Mouse (Mus musculus) layer of hippocampus, adult 2 months (tissue): ENCODE data around the gene Supt5. TPM values are rescaled to one million over a fixed set of nuclear protein-coding genes. Genes with fewer than 3 reads are reported as not detected.

ENCODE experiments used
- DNase-seq, 2 experiments: peaks; one replicate each; pipeline ENCODE4 v3.0.0; 2022; ENCODE audit warnings: low spot score in 2 of 2
- H3K27ac ChIP-seq: fragments of 200-600 bp; 2 replicates; pipeline ENCODE4 v1.8.1; 2022
- H3K4me3 ChIP-seq: fragments of 200-600 bp; 2 replicates; pipeline ENCODE4 v1.8.1; 2022; ENCODE audit warnings: mild to moderate bottlenecking
- CTCF ChIP-seq: fragments of 200-600 bp; conservative IDR thresholded peaks from 2 replicates; pipeline ENCODE4 v1.8.1; 2022; ENCODE audit warnings: antibody characterized with exemption, mild to moderate bottlenecking, moderate library complexity
- total RNA-seq, 2 experiments: library from RNA; stranded (reverse); gene quantifications; 2 replicates each; pipeline ENCODE4 v1.2.3; 2021

Supt5 gene
- total RNA-seq, 2 experiments from 2014 or later, result 117 to 123 TPM

DNA sequence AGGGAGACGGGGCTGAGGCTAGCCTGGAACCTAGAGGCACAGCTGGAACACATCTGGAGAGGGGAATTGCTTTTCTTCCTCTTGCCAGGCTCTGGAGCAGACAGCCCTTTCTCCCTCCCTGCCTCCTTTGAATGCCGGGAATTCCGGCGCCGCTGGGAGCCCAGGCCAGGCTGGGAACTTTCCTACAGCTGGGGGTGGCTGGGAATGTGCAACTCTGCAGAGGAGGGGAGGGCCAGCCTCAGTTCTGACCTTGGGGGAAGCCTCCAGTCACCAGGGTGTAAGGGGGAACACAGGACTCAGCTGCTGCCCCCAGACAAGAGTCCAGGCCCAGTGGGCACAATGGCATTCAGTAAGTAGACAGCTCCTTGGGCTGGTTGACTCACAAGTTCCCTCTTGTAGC is 18.4 kb upstream of the Supt5 start:
- DNase-seq, result no peak
- no peak for TF ChIP-seq CTCF
- H3K27ac ChIP-seq, result 0 out of 2 replicates have a peak overlapping the region, but pooled peaks have one; percentile 25
- H3K4me3 ChIP-seq, result no peak overlapping the region

DNA sequence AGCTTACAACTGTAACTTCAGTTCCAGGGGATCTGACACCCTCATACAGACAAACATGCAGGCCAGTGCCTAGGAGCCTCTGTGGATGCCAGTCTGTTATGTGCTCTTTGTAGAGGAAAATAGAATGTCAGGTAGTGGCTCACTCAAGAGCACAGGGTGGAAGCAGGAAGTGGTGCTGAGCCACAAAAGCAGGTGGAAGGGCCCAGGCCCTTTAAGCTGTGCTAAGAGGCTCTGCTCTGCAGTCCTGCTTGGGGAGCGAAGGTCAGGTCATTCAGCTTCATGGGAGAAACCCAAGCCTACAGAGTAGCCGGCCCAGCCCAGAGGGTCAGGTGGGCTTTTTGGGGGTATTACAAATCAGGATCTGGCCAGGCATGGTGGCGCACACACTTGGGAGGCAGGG is 16.7 kb upstream of the Supt5 start:
- no peak for DNase-seq
- TF ChIP-seq CTCF, result no peak
- Histone ChIP-seq H3K4me3 (no peak overlapping the region), H3K27ac (no peak overlapping the region)

DNA sequence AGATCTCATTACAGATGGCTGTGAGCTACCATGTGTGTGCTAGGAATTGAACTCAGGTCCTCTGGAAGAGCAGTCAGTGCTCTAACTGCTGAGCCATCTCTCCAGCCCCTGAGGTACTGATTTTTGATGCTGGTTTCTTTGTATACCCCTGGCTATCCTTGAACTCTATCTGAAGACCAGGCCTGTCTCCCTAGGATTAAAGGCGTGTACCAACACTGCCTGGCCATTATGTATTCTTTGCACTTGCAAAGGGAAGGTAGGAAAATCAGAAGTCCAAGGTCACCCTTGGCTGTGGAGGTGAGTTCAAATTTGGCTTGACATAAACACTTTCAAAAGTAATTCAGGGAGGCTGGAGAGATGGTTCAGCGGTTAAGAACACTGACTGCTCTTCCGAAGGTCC is 16.1 kb upstream of the Supt5 start:
- no peak for TF ChIP-seq CTCF
- no peak overlapping the region for H3K27ac ChIP-seq
- no peak overlapping the region for H3K4me3 ChIP-seq
- no peak for DNase-seq

DNA sequence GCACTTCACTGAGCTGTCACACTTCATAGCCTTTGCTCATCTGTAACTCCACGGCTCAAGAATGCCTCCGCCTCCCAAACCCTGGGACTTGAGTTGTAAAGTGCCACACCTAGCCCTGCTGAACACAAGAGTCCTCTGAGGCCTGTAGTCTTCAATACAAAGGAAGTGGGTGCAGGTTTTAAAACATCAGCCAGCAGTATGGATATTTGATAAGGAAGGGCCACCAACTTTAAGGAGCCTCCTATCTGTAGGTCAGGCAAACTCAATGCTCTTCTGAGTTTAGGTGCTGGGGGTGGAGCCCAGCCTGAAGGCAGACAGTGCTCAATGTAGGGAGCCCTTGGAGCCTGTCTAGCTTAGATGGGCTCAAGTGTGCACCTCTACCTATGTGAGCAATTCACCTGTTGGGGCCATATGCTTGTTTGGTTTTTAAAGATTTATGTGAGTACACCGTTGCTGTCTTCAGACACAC is 15.6 kb upstream of the Supt5 start:
- no peak for DNase-seq
- Histone ChIP-seq H3K27ac (no peak overlapping the region), H3K4me3 (no peak overlapping the region)
- TF ChIP-seq CTCF, result no peak

DNA sequence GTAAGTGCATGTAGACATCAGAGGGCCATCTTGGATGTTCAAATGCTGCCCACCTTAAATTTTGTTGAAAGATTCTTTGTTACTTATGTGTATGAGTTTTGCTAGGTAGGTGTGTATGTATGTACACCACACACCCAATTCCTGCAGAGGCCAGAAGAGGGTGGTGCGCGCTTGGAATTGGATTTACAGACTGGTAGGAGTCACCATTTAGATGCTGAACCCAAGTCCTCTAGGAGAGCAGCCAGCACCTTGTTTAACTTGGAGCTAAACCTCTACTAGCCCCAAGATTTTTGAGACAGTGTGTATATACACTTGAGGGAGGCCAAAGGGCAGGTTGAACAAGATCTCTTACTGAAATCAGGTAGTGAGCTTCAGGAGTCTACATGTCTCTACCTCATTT is 14.7 kb upstream of the Supt5 start:
- no peak for DNase-seq
- H3K4me3 ChIP-seq, result no peak overlapping the region
- peak; percentile 22; the same call in 1 of the 2 replicates for TF ChIP-seq CTCF
- no peak overlapping the region for H3K27ac ChIP-seq

DNA sequence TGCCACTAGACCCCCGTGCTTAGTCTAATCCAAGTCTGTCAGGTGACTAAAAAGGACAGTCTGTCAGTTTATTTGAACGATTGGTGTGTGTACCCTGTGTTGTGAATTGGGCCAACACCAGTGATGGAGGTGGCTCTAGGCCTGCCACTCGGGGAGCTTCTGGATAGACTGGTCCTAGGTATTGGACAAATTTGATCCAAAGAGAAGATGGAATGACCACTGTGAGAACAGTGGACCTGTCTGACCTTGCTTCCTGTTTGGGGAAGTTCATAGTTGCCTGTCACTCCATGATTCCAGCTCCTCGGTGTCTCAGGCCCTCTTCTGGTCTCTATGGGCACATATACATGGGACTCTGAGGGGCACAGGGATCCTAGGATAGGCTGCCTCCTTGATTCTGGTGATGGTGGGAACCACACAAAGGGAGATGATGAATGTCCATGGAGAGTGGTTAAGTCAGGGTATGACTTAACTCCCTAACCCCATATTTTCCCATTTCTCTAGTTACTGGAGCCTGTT is 13.2 kb upstream of the Supt5 start:
- DNase-seq, result no peak
- TF ChIP-seq CTCF, result no peak
- H3K27ac ChIP-seq, result peak overlapping the region; percentile 90; the same call in 1 of the 2 replicates
- H3K4me3 ChIP-seq, result peak overlapping the region; percentile 83

DNA sequence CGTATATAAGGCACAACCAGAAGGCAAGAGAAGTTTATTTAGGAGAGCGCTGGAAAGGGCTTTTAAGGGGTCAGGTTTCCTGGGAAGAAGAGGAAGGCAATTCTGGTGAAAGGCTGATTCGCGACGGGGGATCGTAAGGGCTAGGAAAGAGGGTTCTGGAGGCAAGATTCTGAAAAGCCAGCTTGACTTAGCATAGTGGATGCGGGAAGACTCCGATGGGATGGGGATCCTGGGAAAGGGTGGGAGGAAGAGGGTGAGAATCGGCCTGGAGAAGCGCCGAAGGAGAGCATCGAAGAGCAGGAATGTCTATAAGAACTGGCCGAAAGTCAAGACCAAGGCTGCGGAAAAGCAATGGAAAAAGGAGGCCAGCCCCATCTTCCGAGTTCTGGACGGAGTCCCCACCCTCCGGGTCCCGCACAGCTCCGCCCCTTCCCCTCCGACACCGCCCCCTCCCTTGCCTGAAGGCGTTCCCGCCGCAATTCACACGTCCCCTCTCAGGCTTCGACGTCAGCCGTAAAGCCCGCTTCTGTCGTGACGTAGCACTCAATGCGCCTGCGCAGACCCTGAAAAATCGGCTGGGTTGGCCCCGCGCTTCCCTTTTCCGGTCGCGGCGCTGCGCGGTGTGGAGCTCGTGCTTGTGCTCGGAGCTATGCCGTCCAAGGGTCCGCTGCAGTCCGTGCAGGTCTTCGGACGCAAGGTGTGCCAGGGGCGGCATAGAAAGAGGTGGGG is 11.8 kb upstream of the Supt5 start, which contains the start of gene Rps16:
Rps16 (plus strand) TSS at position 498 of the 729 bp plus-strand sequence.
- no peak for TF ChIP-seq CTCF
- Histone ChIP-seq H3K27ac (peak within 1 kb of the TSS; percentile 90), H3K4me3 (peak within 1 kb of the TSS; percentile 83)

DNA sequence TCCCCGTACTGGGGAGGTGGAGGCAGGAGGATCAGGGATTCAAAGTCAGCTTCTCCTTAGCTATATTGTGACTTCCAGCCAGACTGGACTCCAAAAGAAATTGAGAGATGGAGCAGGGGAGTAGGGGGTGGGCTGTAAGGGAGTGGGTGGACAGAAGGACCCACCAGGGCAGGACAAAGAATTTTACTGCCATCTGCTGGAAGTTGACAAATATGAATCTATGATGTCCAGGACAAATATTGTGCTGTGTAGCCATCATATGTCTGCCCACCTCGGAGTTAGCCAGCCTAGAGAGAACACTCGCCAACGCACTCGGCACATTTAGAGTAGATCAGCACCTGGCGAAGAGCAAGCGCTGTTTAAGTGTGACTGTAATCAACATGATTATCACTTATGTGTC is 10.1 kb upstream of the Supt5 start:
- peak; percentile 55 for TF ChIP-seq CTCF
- no peak overlapping the region for H3K27ac ChIP-seq
- H3K4me3 ChIP-seq, result no peak overlapping the region
- no peak for DNase-seq

More for the DNA sequence above, 11.8 kb upstream of the Supt5 start, which contains the start of gene Rps16:
- peak; percentile 97 to 99 for DNase-seq

DNA sequence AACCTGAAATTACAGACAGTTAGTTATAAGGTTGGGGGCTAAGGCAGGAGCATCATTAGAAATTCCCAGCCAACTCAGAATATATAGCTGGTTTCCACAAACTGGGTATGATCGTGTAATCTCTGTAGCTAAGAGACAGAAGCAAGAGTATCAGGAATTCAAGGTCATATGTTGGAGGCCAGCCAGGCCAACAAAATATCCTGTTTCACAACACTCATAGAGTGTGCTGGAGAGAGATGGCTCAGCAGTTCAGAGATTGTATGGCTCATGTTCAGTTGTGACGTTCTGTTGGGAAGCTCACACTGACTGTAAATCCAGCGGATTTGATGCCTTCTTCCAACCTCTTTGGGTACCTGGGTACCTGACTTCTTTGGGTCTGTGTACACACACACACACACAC is 9.2 kb upstream of the Supt5 start:
- no peak overlapping the region for H3K27ac ChIP-seq
- no peak for TF ChIP-seq CTCF
- no peak for DNase-seq
- H3K4me3 ChIP-seq, result no peak overlapping the region

DNA sequence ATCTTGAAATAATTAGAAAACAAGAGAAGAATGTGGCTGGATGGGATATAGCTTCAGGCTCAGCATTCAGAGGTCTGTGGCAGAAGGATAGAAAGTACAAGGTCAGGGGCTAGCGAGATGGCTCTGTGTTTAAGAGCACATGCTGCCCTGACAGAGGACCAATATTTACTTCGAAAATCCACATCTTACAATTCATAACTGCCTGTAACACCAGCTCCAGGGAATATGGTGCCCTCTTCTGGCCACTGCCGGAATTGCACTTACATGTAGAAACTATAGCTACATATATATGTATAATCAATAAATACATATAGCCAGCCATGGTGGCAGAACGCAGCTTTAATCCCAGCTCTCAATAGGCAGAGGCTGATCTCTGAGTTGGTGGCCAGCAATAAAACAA is 6.1 kb upstream of the Supt5 start:
- TF ChIP-seq CTCF, result peak; percentile 88
- peak in 1 of 2 experiments; percentile 59 for DNase-seq
- Histone ChIP-seq H3K27ac (no peak overlapping the region), H3K4me3 (no peak overlapping the region)

DNA sequence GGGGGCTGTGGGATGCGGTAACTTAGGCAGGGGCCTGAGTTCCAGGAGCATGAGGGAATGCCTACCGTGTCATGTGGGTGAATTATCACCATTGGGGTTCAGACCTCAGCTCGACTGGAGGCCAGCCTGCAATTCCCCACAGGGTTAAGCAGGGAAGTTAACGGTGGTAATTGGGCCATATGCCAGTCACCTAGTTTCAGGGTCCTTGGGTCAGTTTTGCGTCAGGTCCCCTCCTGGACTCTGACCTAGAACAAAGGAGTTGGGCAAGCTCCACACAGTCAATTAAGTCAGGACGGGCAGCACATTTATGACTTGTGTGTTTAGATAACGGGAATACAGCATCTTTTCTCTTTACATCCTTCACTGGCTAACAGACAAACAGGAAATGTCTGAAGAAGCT is 2.8 kb upstream of the Supt5 start:
- Histone ChIP-seq H3K27ac (no peak overlapping the region), H3K4me3 (no peak overlapping the region)
- TF ChIP-seq CTCF, result no peak
- DNase-seq, result no peak

DNA sequence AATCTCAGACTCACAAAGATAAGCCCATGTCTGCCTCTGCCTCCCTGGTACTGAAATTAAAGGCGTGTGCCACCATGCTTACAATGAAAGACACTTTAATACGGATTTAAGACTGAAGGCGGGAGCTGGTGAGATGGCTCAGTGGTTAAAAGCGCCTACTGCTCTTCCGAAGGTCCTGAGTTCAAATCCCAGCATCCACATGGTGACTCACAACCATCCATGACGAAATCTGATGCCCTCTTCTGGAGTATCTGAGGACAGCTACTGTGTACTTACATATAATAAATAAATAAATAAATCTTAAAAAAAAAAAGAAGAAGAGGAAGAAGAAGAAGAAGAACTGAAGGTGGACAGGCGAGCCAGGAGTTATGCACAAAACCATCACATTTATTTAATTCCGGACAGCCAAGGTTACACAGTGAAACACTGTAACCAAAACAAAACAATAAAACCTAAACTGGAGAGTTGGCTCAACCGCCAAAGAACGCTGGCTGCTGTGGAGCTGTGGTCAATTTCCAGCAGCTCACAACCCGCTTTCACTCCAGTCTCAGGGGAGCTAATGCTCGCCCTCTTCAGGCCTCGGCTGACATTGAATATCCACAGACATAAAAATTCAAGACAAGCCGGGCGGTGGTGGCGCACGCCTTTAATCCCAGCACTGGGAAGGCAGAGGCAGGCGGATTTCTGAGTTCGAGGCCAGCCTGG is 819 bp upstream of the Supt5 start:
- no peak for DNase-seq
- Histone ChIP-seq H3K4me3 (peak overlapping the region; percentile 82), H3K27ac (peak overlapping the region; percentile 97)
- TF ChIP-seq CTCF, result peak; percentile 65

DNA sequence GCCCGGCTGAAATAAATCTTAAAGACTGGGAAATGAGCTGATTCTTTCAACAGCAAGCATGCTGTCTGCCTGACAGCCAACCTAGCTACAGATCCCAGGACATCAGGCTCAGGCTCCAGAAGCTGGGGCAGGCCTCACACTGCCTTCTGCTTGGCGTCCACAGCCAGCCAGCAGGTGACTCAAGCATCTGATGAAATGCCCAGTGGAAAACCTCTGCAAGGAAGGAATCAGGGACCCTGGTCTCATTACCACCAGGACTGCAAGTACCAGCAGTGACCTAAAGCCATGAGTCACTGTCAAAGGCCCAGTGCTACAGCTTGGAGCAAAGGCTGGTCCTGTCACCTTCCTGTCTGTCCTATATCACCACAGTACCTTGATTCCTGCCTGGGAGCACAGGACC is 3.1 kb downstream of the Supt5 start:
- no peak for TF ChIP-seq CTCF
- no peak for DNase-seq

More for the DNA sequence above, 3.1 kb downstream of the Supt5 start:
- Histone ChIP-seq H3K27ac (no peak overlapping the region), H3K4me3 (no peak overlapping the region)
